Mouse (Mus musculus): Measurements from ENCODE around the gene Cdk13.
A peak's percentile ranks its signal among the peaks of the same experiment; 100 is the strongest.

Cdk13 gene

DNA sequence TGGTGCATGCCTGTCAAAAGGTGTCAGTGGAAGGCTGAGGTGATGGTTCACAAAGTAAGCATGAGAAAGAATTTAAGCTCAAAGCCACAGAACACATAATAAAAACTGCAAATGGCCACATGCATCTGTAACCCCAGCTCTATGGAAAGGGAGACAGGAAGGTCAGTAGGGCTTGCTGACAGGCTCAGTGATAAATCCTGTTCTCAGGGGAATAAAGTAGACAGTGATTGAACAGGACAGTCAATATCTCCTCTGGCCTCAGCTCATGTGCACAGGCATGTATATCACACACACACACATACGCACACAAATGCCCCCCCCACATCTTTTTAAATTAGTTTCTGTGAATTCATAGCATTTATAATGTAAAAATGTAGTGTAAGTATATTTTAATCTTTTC is 42.5 kb downstream of the Cdk13 start:
- no peak for DNase-seq (ENCODE audit: low read depth, low spot score)

DNA sequence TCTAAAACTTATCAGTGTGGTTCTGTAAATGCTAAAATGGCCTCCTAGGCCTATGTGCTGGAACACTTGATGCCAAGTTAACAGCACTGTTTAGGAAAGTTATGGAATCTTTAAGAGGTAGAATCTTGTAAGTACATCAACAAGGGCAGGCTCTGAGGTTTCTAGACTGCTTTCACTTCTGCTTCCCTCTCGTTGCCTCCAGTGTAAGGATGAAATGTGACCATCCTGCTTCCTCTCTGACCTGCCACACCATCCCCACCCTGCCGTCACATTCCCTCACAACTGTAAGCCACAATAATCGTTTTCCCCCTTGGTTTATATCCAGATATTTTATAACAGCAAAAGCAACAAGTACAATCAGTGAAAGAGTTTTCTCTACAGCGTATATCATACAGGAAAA is 49.9 kb downstream of the Cdk13 start:
- no peak for DNase-seq (ENCODE audit: low read depth, low spot score)

DNA sequence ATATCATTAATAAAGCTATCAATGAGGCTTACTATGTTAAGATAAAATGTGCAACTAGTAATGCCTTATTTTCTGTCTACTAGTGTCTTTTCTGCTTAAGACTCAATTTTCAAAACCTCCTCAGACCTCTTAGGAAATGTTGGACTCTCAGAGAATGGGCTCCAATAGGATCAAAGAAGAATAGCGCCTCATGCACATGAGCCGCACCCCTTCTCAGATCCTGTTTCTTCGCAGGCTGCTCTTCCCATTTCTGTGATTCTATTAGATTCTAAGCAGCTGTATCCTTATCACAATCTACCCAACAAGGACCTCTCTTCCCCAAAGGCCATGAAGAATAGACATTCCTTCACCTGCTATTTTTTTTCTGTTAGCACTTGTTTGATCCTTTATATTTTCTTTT is 76.1 kb downstream of the Cdk13 start:
- no peak for DNase-seq (ENCODE audit: low read depth, low spot score)

DNA sequence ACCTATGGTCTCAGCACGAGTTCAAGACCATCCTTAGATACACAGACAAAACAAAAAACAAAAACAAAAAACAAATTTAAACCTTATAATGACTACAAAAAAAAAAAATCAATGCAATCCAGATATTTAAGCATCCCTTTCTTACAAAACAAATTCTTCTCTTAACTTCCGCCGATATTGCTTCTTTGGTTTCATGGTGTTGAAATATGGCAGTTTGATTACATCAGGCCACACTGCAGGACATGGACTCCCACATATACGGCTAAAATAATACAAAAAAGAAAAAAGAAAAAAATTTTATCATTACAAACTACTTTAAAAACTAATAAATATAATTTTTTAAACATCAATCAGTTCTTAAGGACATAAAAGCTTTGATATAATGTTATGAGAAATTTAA is 77.0 kb downstream of the Cdk13 start:
- DNase-seq (ENCODE audit: low read depth, low spot score), result no peak

DNA sequence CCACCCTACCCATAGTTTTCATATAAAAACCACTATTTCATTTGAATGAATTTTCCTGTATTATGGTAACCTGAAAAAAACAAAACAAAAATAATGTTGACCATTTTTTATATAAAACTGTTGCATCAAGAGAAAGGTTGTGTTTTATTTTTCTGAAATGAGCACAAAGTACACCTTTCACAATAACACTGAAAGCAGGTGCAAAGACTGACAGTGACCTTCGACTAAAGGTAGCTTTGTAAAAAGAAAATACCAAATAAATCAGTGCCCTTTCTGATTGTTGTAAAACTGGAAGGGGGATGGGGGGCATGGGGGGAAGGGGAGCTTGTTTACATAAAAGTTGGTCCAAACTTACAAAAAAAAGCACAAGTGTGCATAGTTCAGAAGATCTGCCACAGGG is 87.5 kb downstream of the Cdk13 start:
- DNase-seq (ENCODE audit: low read depth, low spot score), result no peak

DNA sequence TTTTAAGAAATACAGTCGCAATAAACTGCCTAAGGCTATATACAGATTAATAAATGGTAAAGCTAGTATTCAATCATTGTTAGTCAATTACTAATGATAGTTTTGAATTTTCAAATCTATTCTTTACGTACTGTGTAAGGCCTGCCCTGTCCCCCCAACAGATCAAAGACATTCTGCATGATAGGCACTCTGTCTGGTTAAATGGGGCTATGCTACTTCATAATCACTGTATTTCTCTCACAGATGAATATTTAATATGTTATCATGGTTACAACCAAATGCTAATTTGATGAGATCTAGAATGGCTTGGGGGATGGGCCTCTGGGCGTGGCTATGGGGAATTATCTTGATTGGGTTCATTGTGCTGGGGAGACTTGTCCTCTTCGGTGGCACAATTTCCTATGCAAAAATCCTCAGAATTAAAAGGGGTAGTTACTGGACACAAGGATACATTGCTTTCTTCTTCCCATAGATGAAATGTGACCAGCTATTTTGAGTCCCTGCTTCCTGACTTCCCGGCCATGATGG is 96.0 kb downstream of the Cdk13 start:
- DNase-seq (ENCODE audit: low read depth, low spot score), result no peak

DNA sequence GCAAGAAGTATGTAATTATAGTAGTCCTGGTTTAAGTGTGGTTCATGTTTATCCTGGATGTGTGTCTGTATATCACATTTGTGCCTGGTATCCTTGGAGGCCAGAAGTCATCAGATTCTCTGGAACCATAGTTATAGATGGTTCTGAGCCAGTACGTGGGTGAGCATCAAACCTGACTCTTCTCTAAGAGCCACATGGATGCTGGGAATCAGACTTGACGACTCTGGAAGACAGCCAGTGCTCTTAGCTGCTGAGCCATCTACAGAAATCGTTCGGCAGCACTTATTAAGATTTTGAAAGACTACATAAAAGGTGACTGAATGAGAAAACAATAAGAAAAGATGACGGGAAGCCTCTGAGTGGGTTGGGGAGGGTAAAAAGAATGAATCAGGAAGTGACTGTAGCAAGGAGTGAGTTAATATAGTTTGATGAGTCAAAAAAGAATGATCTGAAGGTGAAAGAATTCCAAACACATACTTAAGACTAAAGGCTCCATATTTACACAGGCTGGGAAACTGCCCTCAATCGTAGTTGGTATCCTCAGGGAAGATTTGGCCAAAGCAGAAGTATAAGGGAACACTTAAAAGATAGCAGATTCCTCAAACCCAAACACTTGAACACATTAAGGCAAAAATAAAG is 99.6 kb downstream of the Cdk13 start:
- DNase-seq (ENCODE audit: low read depth, low spot score), result no peak

DNA sequence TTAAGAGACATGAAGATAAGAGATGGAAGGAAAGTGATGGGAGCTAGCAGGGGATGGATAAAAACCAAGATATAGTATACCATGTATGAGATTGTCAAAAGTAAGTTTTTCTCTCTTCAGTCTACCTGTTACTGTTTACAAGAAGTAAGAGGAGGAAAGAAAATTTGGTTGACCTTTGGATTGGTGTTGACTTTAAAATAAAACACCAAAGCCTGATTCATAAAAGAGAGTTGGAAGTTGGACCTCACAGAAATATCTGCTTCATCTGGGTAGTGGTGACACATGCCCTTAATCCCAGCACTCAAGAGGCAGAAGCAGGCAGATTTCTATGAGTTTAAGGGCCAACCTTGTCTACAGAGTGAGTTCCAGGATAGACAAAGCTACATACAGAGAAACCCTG is 102.6 kb downstream of the Cdk13 start:
- DNase-seq (ENCODE audit: low read depth, low spot score), result no peak

DNA sequence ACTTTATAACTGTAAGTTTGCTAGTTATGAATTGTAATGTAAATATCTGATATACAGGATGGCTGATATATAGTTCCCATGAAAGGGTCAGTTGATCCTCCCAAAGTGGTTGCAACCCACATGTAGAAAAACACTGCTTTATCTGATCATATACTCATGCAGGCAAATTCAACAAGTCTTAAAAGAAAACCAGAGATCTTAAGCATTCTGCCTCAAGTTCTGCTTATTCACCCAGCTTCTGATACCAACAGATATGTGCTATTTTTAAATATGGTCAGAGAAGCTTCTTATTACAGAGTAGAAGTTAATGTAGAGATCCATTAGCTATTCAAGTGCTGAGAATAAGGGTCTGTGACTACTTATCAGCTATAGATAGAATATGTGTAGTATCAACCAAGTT is 103.6 kb downstream of the Cdk13 start:
- DNase-seq (ENCODE audit: low read depth, low spot score), result no peak

DNA sequence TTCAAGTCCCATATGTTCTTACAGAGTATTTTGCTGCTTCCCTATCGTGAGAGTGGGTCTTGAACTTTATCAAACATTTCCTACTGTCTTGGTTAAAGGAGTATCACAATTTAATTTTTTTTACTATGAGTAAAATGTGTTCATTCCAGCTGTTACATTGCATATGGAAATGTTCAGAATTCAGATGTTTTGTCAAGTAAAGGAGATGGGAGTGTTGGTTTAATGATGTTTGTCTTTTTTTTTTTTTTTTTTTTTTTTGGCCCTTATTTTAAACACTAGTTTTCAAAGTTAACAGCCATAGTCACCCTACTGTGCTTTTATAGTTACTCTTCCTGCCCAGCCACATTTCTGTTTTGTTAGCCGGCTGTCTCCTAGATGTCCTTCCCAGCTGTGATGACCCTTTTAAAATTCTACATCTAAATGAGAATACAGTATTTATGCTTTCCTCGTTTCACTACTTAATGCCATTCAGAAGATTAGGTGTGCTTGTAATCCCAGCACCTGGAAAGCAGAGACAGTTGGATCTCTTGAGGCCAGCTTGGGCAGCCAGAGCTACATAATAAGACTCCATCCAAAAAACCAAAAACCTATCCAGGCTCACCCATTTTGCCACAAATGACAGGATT is 104.7 kb downstream of the Cdk13 start:
- DNase-seq (ENCODE audit: low read depth, low spot score), result no peak

DNA sequence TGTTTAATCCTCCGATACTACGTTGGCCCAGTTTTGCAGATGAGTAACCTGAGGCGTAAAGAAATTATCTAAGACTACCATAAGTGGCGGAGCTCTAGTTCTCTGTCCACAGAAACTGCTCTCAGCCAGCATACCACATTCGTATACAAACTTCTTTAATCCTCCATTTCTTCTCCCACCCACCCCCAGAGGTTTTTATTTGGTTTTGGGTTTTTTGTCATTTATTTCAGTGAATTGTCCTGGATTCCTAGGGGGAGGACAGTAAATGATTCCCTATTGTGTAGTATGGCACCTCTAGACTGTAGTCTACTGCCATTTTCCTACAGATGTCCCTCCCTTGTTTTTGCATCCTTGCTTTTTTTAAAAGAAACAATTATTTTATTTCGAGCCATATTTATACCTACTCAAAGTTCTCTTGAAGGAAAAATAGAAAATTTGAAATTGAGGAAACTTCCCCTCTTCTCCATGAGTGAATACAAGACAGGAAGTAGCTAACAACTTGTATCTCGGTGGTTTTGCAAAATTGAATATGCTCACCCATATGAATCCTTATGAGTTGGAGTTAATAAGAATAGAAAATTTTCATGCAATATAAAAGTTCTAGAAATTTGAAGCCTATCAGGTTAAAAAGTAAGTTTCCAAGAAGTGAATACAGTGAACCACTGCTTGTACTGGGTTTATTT is 108.9 kb downstream of the Cdk13 start:
- no peak for DNase-seq (ENCODE audit: low read depth, low spot score)

DNA sequence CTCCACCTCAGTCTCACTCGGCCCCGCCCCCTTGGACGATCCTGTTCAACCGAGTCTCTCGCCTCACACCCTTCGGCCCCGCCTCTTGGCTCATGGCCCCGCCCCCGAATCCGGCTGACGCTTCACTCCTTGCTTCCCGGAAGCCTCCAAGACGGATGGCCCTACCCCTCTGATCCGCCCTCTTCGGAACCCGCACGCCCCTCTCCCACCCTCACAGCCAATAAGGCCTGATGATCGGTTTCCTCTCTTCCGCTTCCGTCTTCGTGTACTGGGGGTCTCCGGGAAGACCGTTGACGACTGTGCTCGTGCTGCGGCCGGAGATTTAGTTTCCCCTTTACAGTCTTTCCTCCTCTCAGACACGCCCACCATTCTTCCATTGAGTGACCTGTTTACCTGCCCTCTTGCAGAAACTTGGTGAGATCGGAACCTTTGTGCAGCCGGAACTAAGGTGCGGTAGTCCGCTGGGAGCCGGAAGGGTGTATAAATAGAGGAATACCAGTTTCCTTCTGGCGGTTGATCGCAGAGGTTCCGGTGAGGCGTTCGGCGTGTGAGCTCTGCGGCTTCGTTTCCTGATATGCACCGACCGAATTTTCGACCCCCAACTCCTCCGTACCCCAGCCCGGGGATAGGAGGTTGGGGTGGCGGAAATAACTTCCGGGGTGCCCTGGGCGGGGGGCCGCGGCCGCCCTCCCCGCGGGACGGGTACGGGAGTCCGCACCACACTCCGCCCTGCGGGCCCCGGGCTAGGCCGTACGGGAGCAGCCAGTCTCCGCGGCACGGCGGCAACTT is 109.8 kb downstream of the Cdk13 start, which contains the start of the genes Mplkip and Sugct:
Mplkip (plus strand) TSS at position 282 of the 789 bp plus-strand sequence.
Sugct (minus strand) TSS at position 643 of the 789 bp plus-strand sequence.
- peak; percentile 99 for DNase-seq (ENCODE audit: low read depth, low spot score)

DNA sequence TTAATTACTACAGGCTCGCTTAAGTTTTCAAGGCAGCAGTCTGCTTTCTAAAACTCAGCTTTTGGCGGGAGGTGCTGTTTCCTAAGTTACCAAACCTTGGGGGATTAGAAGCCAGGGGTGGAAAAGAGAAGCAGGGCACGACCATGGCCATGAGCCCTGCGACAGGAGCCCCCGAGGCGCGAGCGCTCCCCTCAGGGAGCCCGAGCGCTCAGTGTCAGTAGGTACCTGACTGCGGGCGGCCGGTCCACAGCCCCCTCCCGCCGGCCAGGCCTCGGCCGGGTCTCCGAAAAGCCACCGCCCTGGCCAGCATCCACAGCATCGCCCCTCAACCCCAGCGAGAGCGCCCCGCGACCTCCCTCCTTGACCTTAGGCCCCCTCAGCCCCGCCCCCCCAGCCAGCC is 110.5 kb downstream of the Cdk13 start:
- peak; percentile 7 for DNase-seq (ENCODE audit: low read depth, low spot score)

DNA sequence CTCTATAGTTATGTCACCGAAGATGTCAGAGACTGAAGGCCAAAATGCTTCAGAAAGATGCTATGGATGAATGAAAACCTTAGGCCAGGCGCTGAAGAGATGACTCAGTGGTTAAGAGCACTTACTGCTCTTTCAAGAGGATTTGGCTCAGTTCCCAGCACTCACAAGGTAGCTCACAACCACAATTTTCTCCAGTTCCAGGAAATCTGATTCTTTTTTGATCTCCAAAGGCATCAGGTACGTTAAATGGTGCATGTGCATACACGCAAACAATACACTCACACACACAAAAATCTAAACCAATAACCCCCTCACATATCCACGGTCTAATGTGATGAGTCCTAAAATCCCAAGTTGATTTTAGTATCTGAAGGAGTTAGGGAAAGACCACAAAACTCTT is 111.1 kb downstream of the Cdk13 start:
- DNase-seq (ENCODE audit: low read depth, low spot score), result no peak

DNA sequence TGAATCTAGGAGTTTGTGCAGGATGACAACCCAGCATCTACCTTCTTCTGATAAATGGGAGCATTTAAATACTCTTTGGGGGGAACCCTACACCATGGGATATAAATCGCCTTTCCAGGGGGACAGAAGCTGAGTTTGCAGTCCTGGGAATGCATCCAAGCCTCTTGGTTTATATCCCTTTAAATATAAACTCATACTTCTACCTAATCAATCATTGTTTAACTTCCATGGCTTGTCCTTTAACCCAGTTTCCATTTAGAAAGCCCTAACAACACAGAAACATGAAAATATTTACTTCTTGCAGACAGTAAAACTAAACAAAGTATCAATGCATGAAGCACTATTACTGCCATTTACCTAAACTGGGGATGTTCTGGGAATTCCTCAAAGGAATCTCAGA is 113.5 kb downstream of the Cdk13 start:
- no peak for DNase-seq (ENCODE audit: low read depth, low spot score)

DNA sequence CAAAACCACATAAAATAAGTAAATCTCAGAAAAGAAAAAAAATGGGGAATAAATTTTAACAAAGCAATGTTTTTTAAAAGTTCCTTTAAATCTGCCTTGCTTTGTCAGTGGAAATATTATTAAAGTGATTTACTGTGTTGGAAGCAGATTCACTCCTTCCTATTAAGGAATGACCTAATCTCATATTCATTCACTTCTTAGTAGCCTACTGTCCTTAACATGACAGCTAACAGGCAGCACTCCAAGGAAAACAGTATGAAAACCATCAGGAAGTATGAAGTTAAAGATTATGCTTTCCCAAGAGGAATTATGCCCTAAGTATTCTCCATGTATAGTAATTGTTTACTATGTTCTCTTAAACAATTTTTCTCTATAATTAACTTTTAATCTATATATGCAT is 114.2 kb downstream of the Cdk13 start:
- DNase-seq (ENCODE audit: low read depth, low spot score), result no peak

DNA sequence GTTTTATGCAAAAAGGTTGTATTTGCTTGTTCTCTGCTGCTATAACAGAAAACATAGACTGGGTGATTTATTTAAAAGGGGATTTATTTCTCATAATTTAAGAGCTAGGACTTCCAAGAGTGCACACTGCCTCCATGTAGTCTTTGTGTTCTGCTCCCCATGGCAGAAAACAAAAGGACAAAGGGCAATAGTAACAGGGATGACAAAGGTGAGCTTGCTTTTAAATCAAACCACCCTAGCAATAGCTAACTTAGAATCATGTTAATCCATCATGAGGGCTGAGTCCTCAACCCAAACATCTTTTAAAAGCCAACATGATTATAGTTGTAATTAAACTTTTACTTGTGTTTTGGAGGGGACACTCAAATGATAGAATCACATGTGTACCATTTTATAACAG is 115.4 kb downstream of the Cdk13 start:
- no peak for DNase-seq (ENCODE audit: low read depth, low spot score)

DNA sequence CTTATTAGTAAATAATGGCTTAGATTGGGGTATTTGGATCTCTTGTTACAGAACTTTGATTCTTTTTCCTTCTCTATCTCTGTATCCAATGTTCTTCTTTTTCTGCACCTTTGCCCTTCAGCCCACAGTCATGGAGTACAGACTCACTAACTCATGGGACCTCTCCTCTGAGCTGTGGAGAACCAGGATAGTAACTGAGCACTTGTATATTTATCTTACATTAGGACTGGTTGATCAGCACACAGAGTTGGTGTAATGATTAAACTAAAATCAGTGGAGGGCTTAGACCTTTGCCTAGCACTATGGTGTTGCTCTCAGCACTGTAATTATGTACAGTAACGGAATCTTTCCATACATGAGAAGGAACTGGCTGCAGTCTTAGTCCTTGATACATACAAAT is 133.8 kb downstream of the Cdk13 start:
- DNase-seq (ENCODE audit: low read depth, low spot score), result no peak

DNA sequence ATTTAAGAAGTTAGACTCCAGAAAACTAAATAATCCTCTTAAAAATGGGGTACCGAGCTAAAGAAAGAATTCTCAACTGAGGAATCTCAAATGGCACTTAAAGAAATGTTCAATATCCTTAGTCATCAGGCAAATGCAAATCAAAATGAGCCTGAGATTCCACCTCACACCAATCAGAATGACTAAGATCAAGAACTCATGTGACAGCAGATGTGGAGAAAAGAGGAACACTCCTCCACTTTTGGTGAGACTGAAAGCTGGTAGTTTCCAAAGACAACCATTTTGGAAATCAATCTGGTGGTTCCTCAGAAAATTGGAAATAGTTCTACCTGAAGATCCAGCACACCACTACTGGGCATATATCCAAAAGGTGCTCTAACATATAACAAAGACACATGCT is 137.5 kb downstream of the Cdk13 start:
- no peak for DNase-seq (ENCODE audit: low read depth, low spot score)
